Mouse (Mus musculus) heart, postnatal 10 days (tissue): ENCODE data around the gene F8. TPM values are rescaled to one million over a fixed set of nuclear protein-coding genes. Genes with fewer than 3 reads are reported as not detected.
A peak's percentile ranks its signal among the peaks of the same experiment; 100 is the strongest.
"Not testable (repeated sequence)": the region's sequence is repeated elsewhere in the genome, so short reads cannot be mapped to it uniquely, and the experiment has no call there.

Source experiments
- DNase-seq, 2 experiments: peaks; one replicate each; pipeline ENCODE4 v3.0.0; 2021
- intact Hi-C: fragments of 180-260 bp; cut with DNase I; formaldehyde crosslinking; loops from one replicate; pipeline ENCODE4 v1.15.1; 2025
- total RNA-seq, 2 experiments: library from RNA; stranded (reverse); gene quantifications; 2 replicates each; pipeline ENCODE4 v1.2.3; 2021

The F8 gene
- total RNA-seq = 1 to 10 TPM; 2.1 to 3.1 TPM

DNA sequence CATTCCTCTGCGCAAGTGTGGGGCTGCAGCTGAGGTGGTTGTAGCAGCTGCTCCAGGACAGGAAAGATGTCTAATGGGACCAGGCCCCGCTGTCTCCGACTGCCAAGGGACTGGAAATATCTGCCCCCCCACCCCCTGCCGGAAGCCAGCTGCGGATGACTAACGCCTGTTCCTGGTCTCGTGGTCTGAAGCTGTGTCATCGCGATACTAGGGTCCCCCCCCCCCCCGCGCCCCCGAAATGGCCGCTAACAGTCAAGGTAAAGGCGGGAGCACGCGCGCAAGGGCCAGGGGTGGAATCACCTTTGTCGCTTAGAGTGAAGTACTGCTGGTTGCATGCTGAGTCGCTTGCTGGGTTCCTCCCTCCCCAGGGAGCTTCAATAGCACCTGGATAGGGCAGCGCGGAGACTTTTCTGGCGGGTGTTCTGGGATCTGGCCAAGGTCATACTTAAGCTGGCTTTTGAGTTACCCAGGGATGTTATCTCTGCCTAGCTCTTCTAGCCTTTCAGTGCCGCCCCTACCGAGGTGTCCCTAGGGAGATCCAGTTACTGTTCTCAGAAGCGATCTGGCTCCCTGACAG is at the start of gene F8, which contains the start of gene Fundc2:
TSS of gene F8 (minus strand) at position 421 of the 577 bp plus-strand sequence.
TSS of gene Fundc2 (plus strand) at position 205 of the 577 bp plus-strand sequence.
- DNase-seq = peak; percentile 59 to 84
- intact Hi-C loops = loop anchor here (5.0 to 10.0 kb wide), 2 partner anchors 35 to 133 kb away; partner anchors contain the start of genes Brcc3, Cmc4, Mtcp1 and Vbp1

DNA sequence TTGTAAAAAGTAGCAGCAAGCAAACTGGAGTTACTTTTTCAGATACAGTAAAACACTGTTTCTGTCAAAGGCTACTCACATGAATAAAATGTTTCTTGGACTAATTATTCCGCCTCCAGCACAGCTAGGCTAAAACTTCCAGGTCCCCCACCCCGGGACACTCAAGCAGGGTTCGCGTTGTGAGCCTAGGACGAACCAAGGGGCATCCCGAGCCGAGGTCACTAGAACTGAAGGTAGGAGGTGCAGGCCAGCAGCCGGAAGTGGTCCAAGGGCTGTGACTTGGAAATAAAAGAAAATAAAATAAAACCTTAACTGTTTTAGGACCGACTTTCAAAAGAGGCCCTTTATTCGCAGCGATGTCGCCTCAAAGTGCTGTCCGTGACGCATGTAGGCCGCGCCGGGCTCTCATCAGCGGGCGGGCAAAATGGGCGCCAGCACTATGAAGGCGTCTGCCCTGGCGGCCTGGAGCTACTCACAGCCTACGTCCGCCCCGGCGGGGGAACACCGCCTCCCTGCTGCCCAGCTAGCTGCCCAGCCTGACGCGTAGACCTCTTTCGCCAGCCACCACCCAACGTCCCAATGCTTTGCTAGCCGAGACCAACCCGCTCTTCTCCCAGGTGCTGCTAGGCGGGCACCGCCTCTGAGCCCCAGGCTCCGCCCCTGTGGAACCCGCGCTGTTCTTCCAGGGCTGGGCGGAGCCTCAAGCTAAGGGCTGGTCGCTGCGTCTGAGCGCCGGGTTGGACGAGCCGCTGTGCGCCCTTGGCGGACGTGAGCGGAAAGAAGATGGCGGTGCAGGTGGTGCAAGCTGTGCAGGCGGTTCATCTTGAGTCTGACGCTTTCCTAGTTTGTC is 33.7 kb upstream of the F8 start, which contains the start of the genes Cmc4, Mtcp1 and Brcc3:
TSS of gene Cmc4 (minus strand) at position 649 of the 850 bp plus-strand sequence.
TSS of gene Mtcp1 (minus strand) at position 653 of the 850 bp plus-strand sequence.
TSS of gene Brcc3 (plus strand) at position 693 of the 850 bp plus-strand sequence.
- peak; percentile 87 to 92 for DNase-seq
- intact Hi-C loops = loop anchor here (5.0 kb wide), 1 partner anchor 34 kb away; the partner anchor contains the start of genes F8 and Fundc2

DNA sequence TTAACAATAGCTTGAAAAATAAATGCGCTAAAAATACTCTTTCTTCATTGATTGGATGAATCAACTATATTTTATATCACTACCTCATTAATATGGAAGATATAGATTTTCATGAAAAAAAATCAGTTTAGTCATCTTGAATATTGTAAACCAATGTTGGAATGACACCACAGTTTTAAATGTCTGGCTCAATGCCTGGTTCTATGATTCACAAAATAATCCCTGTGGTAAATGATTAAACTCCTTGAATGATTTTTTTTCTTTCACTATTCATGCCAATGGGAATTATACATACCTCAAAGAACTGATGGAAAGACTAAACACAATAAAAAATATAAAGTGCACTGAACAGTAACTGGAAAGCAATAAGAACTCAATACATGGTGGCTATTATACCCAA is 27.3 kb upstream of the F8 start:
- intact Hi-C loops = no loop called here
- DNase-seq = no peak

DNA sequence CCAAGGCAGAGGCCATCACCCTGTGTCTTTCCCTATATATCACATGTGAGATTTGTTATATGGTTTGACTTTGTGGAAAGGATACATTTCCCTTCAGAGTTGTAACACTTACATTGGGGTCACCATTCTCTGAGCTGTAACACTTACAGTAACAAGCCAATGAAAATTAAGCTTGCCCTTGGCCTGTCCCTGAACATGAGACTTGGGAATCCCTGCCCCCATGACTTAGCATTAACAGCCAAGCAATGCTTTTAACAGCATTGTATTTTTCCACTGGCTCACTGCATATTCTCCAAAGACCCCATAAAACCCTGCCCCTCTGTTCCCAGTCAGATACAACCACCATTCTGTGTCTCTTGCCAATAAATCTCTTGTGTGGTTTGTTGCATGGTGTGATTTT is 20.9 kb upstream of the F8 start:
- intact Hi-C loops = no loop called here
- DNase-seq = no peak

DNA sequence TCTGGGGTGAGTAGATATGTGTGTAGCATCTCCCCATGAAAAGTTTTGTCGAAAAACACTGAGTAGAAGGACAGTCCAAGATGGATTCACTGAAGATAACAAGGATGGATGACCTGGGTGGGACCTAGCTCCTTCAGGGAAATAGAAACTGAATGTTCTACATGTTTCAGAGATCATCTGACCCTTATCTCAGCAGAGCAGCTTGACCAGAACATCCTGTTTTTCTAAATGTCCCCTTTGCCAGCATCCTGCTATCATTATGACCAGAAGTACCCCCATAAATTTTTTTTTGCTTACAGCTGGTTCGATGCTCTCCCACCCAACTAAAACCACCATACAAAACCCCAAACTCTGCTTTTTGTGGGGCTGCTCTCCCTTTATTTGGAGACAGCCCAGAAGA is 20.3 kb upstream of the F8 start:
- intact Hi-C loops = no loop called here
- DNase-seq = peak in 1 of 2 experiments; percentile 8

DNA sequence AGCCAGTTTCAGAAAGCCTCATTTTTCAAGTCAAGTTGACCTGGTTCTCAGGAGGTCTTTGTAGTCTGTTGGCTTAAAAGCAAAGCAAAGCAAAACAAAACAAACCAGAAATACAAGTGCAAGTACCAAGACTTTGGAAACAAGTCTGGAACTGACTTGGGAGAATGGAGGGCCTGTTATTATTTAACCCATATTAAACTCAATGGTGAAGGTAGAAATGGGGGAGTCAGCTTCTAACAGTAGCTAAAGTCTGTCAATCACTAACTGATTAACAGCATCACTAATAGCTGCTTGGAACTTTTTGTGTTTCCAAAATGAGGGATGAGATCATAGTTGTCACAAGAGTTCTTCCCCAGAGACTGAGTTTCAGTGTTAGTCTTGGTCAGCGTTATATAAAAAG is 17.1 kb upstream of the F8 start:
- DNase-seq = no peak
- intact Hi-C loops = no loop called here

DNA sequence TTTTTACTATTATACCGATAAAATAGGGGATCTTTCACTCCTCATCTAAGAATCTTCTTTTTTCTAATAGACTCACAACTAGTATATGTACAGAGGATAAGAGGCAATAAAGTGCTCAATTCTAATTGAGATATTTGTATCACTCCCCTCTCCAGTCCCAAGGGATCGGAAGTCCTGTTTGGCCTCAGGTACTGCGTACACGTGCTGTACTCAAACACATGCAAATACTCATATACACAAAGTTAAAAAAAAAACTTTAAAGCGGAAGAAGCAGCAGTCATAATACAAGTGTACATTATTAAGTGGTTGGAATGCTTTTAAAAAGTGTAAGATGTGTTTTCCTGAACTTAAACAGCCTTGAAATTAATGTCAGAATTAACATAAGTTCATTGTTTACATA is 716 bp downstream of the F8 start:
- intact Hi-C loops = loop anchor here (5.0 to 10.0 kb wide), 2 partner anchors 36 to 133 kb away; partner anchors contain the start of genes Brcc3, Cmc4, Mtcp1 and Vbp1
- DNase-seq = no peak

DNA sequence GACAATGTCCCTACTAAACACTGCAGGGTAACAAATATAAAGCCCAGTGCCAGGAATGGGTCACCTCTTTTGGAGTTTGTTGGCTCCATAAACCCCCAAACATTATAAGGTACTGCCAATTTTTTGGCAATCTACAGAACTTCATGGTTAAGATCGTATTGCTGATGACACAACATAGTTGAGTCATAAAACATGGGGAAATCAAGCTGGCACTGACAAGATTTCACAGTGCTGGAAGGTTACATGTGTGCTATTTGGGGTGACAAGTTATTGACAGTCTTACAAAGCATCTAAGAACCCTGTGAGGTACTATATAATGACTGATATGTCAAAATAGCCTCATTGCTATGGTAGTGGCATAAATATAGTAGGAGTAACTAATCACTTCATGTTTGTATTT is 1.2 kb downstream of the F8 start:
- no peak for DNase-seq
- intact Hi-C loops = loop anchor here (5.0 to 10.0 kb wide), 2 partner anchors 36 to 134 kb away; partner anchors contain the start of genes Brcc3, Cmc4, Mtcp1 and Vbp1

DNA sequence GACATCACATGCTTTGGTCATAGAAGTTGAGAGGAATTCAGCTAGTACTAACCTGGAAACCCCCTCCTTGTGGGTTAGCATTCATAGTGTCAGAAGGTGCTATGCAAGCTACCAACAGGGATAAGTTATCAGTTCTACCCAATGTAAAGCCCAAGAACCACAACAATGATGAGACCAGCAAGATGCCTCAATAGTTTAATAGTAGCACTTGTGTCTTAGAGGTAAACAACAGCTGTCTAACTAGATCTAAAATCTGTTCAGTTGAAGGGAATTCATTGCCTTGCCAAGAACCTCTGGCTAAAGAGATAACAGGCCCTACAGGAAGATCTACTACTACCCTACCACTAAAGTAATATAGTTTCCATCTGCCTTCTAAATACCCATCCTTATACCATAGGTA is 5.6 kb downstream of the F8 start:
- no peak for DNase-seq
- intact Hi-C loops = no loop called here

DNA sequence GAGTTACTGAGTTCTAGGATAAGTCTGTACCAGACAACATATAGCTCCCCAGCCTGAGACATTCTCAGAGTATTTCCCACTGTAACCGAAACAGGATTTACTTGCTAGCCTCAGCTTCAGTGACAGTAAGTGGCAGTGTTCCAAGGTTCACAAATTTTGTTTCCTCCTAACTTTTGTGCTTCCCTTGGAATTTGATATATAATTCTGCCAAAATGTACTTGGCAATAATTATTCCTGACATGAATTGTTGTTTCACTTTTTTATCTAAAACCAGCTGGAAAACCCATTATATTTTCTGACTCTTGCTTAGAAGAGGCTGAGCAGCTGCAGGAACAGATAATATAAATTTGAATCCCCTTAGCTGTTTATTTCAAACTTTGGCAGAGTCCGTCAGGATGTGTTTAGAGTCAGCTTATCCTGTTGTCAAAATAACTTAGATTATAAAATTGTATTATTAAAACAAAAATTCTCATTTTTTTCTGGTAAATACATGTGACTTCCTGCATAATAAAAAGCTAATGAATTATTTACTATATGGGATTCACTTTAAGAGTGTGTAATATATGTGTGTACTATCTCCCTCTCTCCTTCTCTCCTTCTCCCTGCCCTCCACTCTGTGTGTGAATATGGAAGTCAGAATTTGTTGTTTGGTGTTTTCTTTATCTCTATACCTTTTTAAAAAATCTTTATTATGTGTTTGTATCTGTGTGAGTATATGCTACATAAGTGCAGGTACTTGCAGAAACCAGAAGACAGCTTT is 9.6 kb downstream of the F8 start:
- peak; percentile 40 to 50 for DNase-seq

DNA sequence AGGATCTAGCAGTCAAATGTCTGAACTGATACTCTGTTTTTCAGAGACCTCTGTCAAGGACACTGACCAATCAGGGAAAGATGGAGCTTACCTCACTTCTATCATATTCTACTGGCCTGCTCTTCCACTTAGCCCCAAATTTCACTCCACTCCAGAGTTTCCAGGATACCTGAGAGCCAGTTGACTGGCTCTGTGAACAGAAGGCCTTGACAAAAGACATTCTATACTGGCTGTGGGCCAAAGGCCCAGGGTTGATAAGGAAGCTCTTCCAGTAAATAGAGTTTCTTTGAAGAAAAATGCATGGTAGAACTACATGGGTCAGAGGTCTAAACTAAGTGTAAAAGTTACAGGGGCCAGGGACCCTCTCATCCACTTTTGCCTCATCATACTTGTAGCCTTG is 12.2 kb downstream of the F8 start:
- intact Hi-C loops = no loop called here
- no peak for DNase-seq

More for the DNA sequence above, 9.6 kb downstream of the F8 start:
- intact Hi-C loops = no loop called here

DNA sequence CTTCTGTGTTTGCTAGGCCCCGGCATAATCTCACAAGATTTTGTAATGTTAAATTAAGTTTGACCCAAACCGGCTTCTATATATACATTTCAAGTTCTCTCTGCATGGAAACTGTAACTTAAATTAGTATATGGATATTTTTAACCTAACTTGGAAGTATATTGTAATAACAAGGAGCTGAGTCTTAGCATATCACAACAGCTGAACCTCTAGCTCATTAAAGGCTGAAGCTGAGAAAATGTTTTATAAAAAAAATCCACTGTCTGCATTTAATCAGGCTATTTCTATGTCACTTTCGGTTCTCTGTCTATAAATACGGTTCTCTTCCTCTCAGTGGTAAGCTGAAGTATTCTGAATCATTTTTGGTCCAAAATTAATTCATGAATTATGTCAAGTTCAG is 58.9 kb downstream of the F8 start:
- intact Hi-C loops = no loop called here
- DNase-seq = no peak

DNA sequence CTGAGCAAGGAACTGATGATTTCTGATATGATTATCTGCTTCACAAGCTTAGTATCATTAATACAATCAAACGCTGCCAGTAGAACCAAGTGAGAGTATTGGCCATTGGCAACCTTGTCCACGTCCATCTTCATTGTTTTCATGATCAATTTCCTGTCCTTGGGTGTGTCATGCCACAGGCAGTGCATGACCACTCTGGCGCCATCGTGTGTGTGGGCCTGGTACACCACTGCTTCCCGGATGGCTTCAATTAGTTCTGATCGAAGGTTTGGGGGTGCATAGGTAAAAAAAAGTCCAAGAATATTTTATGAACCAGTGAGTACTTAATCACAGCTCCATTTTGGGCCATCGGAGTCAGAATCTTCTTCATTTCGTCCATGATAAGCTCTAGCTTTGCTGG is 110.7 kb downstream of the F8 start:
- intact Hi-C loops = no loop called here

DNA sequence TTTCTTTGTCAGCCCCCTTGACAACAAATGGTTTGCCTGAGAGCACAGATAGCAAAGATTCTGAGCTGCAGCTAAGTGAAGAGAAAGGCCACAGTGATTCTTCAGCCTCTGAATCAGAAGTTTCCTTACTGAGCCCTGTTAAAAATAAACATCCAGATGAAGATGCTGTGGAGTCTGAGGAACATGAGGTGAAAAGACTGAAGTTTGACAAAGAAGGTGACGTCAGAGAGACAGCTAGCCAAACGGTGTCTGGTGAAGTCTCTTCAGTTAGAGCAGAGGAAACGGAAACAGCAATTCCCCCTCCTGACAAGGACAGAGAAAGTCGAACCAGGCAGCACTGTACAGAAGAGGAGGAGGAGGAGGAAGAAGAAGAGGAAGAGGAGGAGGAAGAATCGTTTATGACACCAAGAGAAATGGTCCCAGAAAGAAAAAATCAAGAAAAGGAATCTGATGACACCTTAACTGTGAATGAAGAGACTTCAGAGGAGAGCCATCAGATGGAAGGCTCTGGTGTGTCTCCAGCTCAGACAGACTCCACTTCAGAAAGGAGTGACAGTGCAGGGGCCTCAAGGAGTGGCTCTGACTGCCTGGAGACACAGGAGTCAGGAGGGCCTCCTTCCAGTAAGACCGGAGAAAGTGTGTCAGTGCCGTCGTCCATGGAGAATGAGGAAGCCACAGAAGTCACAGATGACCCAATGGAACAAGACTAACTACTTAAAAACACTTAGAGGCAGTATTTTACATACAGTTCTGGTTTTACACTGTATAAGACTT is 148.6 kb downstream of the F8 start:
- DNase-seq, intact Hi-C loops: not testable (repeated sequence)

More for the DNA sequence above, 110.7 kb downstream of the F8 start:
- peak in 1 of 2 experiments; percentile 1 for DNase-seq

DNA sequence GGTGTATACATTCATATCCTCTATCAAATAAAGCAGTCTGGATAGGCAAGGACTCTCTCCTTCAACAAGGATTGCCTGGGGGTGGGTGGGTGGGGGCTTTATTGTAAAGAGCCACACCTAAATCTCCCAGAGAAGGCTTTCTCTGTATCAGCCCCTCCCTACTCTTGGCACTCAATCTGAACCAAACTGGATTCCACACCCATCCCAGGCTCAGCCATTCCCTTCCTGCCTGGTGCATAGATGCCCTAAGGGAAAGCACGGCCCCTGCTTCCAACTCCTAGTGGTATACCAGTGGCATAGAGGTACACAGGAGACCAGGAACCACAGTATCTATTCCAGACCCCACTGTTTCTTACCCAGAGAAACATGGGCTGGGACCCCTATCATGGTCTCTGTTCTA is 151.0 kb downstream of the F8 start:
- no peak for DNase-seq
- intact Hi-C loops = no loop called here

DNA sequence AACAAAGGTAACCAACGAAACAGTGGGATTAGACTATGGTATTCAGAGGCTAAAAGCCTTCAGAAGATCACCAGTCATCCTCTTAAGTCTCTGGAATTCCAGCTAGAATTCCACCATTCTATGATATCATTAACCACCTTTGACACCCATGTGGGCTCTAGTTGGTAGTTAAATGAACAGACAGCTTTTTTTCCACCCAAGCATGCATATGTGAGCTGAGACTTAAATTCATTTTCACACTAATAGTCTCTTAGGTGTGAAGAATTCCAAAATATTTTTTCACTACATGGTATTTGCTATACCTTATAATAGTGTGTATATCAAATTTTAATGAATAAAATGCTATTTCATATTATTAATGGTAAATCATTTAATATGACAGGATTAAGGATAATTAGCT is 218.7 kb downstream of the F8 start, which contains the start of gene Smim9:
TSS of gene Smim9 (minus strand) at position 101 of the 400 bp plus-strand sequence.
- no peak for DNase-seq
- intact Hi-C loops = no loop called here

DNA sequence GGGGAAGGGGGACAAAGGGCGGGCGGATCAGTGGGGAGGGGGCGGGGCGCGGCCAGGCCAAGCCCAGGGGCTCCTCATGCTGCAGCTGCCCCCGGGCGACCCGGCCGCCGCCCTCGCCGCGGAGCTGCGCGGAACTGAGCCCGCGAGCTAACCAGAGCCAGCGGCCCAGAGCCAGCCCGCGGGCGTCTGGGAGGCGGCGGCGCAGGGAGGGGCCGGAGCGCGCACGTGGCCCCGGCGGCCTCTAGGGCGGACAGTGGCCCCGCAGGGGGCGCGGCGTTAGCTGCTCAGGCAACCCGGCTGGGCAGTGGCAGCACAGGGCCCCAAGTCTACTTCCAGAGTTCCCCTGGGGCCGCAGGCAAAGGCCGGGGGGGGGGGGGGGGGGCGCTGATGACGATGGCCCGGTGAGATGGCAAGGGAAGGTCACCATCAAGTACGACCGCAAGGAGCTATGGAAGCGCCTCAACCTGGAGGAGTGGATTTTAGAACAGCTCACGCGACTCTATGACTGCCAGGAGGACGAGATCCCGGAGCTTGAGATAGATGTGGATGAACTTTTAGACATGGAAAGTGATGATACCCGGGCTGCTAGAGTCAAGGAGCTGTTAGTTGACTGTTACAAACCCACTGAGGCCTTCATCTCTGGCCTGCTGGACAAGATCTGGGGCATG is 226.7 kb downstream of the F8 start:
- peak; percentile 21 to 39 for DNase-seq
- intact Hi-C loops = no loop called here

DNA sequence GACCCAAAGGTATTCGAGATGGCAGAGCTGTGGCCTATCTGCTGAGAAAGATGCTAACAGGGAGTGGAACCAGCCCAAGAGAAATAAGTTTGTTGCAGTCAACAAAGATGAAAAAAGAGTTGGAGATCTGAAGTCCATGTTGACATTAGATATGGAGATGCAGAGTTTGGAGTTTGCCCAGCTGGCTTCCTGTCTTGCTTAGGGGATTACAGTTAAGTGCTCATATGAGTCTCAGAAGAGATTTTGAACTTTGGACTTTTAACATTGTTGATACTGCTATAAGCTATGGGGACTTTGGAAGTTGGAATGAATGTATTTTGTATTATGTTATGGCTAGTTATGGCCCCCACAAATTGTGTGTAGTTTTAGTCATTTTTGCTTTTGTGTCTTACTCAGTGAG is 230.2 kb downstream of the F8 start:
- intact Hi-C loops = no loop called here
- no peak for DNase-seq

DNA sequence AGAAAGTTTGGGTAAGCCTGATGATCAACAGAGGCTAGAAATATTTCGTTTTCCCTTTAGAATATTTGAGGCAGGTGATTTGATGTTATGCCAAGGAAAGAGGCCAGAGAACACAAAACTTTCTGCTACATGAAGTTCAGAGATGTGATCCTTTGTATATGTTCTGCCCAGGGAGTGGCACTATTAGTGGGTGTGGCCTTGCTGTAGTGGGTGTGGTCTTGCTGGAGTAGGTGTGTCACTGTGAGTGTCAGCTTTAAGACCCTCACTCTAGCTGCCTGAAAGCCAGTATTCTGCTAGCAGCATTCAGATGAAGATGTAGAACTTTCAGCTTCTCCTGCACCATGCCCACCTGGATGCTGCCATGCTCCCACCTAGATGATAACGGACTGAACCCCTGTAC is 232.1 kb downstream of the F8 start:
- DNase-seq = no peak
- intact Hi-C loops = no loop called here
